Mouse (Mus musculus) CH12.LX (cell line): ENCODE results near the gene Rps6ka5.

Experiments used
- CTCF ChIP-seq, 2 experiments: IDR thresholded peaks in 1 of 2; conservative IDR thresholded peaks in 1 of 2; 2 replicates each; pipeline ENCODE4 v1.5.1; 2011 to 2012; ENCODE audit warnings: low read depth in 2 of 2, low read length in 2 of 2, improper control_type of control experiment in 1 of 2, inconsistent platforms in 1 of 2, mild to moderate bottlenecking in 1 of 2, moderate library complexity in 1 of 2
- IRF4 ChIP-seq: IDR thresholded peaks from 2 replicates; pipeline ENCODE4 v1.6.1; 2014; ENCODE audit warnings: low read depth, mild to moderate bottlenecking, inconsistent platforms, low read length, improper control_type of control experiment

DNA sequence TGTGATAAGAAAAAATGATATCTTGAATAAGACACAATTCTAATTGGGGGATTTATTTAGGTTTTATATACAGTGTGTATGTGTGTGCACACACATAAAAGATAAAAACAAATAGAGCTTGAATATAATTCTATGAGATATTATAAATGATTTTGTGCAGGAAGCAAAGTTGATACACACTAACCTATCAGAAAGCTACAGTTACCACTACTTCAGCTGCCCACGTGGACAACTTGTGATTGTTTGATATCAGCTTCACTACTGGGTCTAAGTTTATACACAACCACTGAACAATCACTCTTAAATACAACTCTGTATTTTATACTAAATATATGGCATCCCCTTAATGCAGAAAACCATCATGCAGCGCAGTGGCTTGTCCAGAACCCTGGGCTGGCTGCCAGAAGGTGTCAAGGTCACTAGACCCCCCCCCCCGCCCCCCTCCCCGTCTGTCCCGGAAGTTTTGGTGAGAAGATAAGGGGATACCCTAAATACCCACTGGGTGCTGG, 113.5 kb downstream of the Rps6ka5 start:
- TF ChIP-seq IRF4 (no peak), CTCF (conservative IDR thresholded peaks at IDR 0.05 in 1 of 2, IDR thresholded peaks at IDR 0.05 in 1 of 2; ENCODE audit: low read depth in 2 of 2, low read length in 2 of 2) (no peak)
